Mouse (Mus musculus): ENCODE measurements around the gene Spred2. TPM values are rescaled to one million over a fixed set of nuclear protein-coding genes. Genes with fewer than 3 reads are reported as not detected.

Gene Spred2
- polyA plus RNA-seq, 1 experiment, result not detected

DNA sequence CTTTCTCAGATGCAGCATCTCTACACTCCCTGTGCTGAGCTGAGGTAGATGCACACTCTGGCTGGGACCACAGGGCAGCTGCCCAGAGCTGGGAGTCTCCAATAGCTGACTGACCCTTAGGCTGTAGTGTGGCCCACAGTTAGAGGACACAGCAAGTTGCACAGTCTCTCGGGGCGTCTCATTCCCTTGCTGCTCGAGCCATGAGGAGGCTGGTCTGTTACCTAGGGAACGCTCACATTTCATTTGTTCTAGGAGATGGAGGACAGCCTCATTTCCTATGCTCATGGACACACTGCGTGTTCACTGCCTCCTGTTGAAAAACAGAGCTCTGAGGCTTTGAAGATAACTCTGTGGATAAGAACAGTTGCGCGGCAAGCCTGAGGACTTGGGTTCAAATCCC is 111.8 kb downstream of the Spred2 start:
- WGBS, result 49% methylated on average over 7 of the region's 7 CpGs
- TF ChIP-seq POLR2A (IDR thresholded peaks at IDR 0.05; ENCODE audit: insufficient read depth, low read depth, low read length) (no peak), CTCF (IDR thresholded peaks at IDR 0.05; ENCODE audit: insufficient read depth, low read depth, low read length) (no peak)

DNA sequence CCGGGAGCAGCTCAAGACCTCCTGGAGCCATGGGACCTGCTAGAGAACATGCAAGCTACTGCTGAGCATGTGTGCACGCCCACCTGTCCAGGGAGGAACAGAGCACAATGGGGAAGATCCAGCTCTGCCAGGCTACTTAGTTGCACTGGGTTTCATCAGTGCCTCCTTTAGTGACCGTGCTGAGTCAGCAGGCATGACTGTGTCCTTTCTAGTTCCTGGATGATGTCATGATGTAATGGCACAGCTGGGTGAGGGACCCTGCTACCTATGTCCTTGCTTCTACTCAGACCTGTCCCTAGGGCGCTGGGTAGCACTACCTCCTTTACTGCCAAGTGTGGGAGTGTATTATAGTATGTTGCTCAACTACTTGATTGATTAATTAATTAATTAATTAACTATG is 113.6 kb downstream of the Spred2 start:
- Histone ChIP-seq H3K27ac (ENCODE audit: insufficient read depth, low read depth, low read length) (peak overlapping the region; percentile 29; the same call in 1 of the 2 replicates), H3K4me1 (ENCODE audit: control insufficient read depth, insufficient read depth, low read length) (peaks cover 59% of the 10 kb centered on the region), H3K4me3 (ENCODE audit: insufficient read depth, low read depth, low read length) (no peak overlapping the region)
- WGBS, result 84% methylated on average over 4 of the region's 4 CpGs
- TF ChIP-seq CTCF (IDR thresholded peaks at IDR 0.05; ENCODE audit: insufficient read depth, low read depth, low read length), result no peak
- no peak for TF ChIP-seq POLR2A (IDR thresholded peaks at IDR 0.05; ENCODE audit: insufficient read depth, low read depth, low read length)

More for the DNA sequence above, 111.8 kb downstream of the Spred2 start:
- Histone ChIP-seq H3K4me3 (ENCODE audit: insufficient read depth, low read depth, low read length) (no peak overlapping the region), H3K4me1 (ENCODE audit: control insufficient read depth, insufficient read depth, low read length) (peaks cover 46% of the 10 kb centered on the region), H3K27ac (ENCODE audit: insufficient read depth, low read depth, low read length) (peak overlapping the region; percentile 95)

DNA sequence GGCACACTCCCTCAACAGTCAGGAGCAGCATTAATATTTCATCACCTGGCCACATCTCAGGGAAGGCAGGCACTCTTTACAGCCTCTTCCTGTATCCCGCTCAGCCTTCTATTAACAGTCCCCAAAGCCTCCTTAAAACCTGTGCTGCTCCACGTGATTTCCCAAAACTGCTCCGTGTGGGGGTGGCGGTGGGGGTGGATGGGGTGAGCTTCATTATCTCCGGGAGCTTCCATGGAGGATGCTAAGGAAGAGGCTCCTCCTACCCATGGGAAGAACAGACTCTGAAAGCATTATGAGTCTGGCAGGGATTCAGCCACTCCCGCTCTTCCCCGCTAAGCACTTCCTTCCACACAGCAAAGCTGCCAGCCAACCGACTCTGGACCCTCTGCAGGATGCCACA is 114.5 kb downstream of the Spred2 start:
- peaks cover 58% of the 10 kb centered on the region for H3K4me1 ChIP-seq (ENCODE audit: control insufficient read depth, insufficient read depth, low read length)
- peak overlapping the region; percentile 73 for H3K27ac ChIP-seq (ENCODE audit: insufficient read depth, low read depth, low read length)
- H3K4me3 ChIP-seq (ENCODE audit: insufficient read depth, low read depth, low read length), result no peak overlapping the region
- 6% methylated on average over 8 of the region's 8 CpGs for WGBS
- TF ChIP-seq CTCF (IDR thresholded peaks at IDR 0.05; ENCODE audit: insufficient read depth, low read depth, low read length) (no peak), POLR2A (IDR thresholded peaks at IDR 0.05; ENCODE audit: insufficient read depth, low read depth, low read length) (no peak)

- no peak for TF ChIP-seq POLR2A (IDR thresholded peaks at IDR 0.05; ENCODE audit: insufficient read depth, low read depth, low read length)
- TF ChIP-seq CTCF (IDR thresholded peaks at IDR 0.05; ENCODE audit: insufficient read depth, low read depth, low read length), result no peak
- H3K4me3 ChIP-seq (ENCODE audit: insufficient read depth, low read depth, low read length), result no peak overlapping the region
These were observed 117.2 kb downstream of the Spred2 start for GRCm38 (mm10) chr11:20041164-20041920.

GRCm38 (mm10) chr11:20042106-20042505 is 117.9 kb downstream of the Spred2 start:
- Histone ChIP-seq H3K4me3 (ENCODE audit: insufficient read depth, low read depth, low read length) (no peak overlapping the region), H3K4me1 (ENCODE audit: control insufficient read depth, insufficient read depth, low read length) (peaks cover 38% of the 10 kb centered on the region), H3K27ac (ENCODE audit: insufficient read depth, low read depth, low read length) (0 out of 2 replicates have a peak overlapping the region, but pooled peaks have one; percentile 20)
- WGBS, result 55% methylated on average over 4 of the region's 4 CpGs
- no peak for TF ChIP-seq POLR2A (IDR thresholded peaks at IDR 0.05; ENCODE audit: insufficient read depth, low read depth, low read length)
- TF ChIP-seq CTCF (IDR thresholded peaks at IDR 0.05; ENCODE audit: insufficient read depth, low read depth, low read length), result no peak

More at GRCm38 (mm10) chr11:20041164-20041920, 117.2 kb downstream of the Spred2 start:
- 42% methylated on average over 6 of the region's 6 CpGs for WGBS
- Histone ChIP-seq H3K4me1 (ENCODE audit: control insufficient read depth, insufficient read depth, low read length) (peaks cover 39% of the 10 kb centered on the region), H3K27ac (ENCODE audit: insufficient read depth, low read depth, low read length) (0 out of 2 replicates have a peak overlapping the region, but pooled peaks have one; percentile 20)

GRCm38 (mm10) chr11:20043256-20043655 is 119.1 kb downstream of the Spred2 start:
- H3K27ac ChIP-seq (ENCODE audit: insufficient read depth, low read depth, low read length), result peak overlapping the region; percentile 18; the same call in 1 of the 2 replicates
- H3K4me3 ChIP-seq (ENCODE audit: insufficient read depth, low read depth, low read length), result no peak overlapping the region
- TF ChIP-seq CTCF (IDR thresholded peaks at IDR 0.05; ENCODE audit: insufficient read depth, low read depth, low read length) (no peak), POLR2A (IDR thresholded peaks at IDR 0.05; ENCODE audit: insufficient read depth, low read depth, low read length) (no peak)
- peaks cover 30% of the 10 kb centered on the region for H3K4me1 ChIP-seq (ENCODE audit: control insufficient read depth, insufficient read depth, low read length)
- 53% methylated on average over 4 of the region's 4 CpGs for WGBS

DNA sequence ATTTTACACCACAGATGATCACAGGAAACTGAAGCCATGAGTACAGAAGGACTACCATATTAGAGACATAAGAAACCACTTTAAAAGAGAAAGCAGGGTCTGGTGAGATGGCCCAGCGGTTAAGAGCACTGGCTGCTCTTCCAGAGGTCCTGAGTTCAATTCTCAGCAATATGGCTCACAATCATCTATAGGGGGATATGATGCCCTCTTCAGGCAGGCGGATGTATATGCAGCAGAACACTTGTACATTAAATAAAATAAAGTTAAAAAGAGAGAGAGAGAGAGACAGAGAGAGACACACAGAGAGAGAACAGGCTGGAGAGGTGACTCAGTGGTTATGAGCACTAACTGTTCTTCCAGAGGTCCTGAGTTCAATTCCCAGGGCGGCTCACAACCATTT is 121.4 kb downstream of the Spred2 start:
- 75% methylated on average over 3 of the region's 3 CpGs for WGBS
- Histone ChIP-seq H3K4me1 (ENCODE audit: control insufficient read depth, insufficient read depth, low read length) (peaks cover 13% of the 10 kb centered on the region), H3K4me3 (ENCODE audit: insufficient read depth, low read depth, low read length) (no peak overlapping the region), H3K27ac (ENCODE audit: insufficient read depth, low read depth, low read length) (no peak overlapping the region)
- no peak for TF ChIP-seq POLR2A (IDR thresholded peaks at IDR 0.05; ENCODE audit: insufficient read depth, low read depth, low read length)
- TF ChIP-seq CTCF (IDR thresholded peaks at IDR 0.05; ENCODE audit: insufficient read depth, low read depth, low read length), result no peak

- Histone ChIP-seq H3K4me1 (ENCODE audit: control insufficient read depth, insufficient read depth, low read length) (0 out of 2 replicates have a peak, but pooled peaks cover 2% of the 10 kb centered on the region), H3K27ac (ENCODE audit: insufficient read depth, low read depth, low read length) (no peak overlapping the region), H3K4me3 (ENCODE audit: insufficient read depth, low read depth, low read length) (no peak overlapping the region)
- TF ChIP-seq CTCF (IDR thresholded peaks at IDR 0.05; ENCODE audit: insufficient read depth, low read depth, low read length), result no peak
- TF ChIP-seq POLR2A (IDR thresholded peaks at IDR 0.05; ENCODE audit: insufficient read depth, low read depth, low read length), result no peak
- 67% methylated on average over 13 of the region's 13 CpGs for WGBS
These were observed 128.8 kb downstream of the Spred2 start for GRCm38 (mm10) chr11:20052814-20053536.

DNA sequence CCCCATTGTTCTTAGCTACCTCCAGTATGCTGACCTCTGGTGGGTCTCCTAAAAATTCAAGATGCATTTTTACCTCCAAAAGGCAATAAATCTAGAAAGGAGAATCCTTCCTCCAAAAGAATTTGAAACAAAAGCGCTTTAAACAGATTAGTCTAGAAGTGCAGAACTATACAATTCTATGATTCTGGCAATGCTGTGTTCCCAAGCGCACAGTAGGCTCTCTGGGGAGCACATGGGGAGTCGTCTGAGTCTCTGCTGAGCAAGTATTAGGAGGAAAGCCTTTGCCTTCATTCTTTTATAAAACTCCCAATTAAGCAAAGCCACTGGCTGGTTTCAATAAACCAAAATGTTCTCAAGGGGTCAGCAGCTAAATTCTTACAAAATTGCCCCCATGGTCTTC is 129.8 kb downstream of the Spred2 start:
- H3K4me1 ChIP-seq (ENCODE audit: control insufficient read depth, insufficient read depth, low read length), result 0 out of 2 replicates have a peak, but pooled peaks cover 2% of the 10 kb centered on the region
- 83% methylated on average over 3 of the region's 3 CpGs for WGBS
- TF ChIP-seq POLR2A (IDR thresholded peaks at IDR 0.05; ENCODE audit: insufficient read depth, low read depth, low read length), result no peak
- no peak for TF ChIP-seq CTCF (IDR thresholded peaks at IDR 0.05; ENCODE audit: insufficient read depth, low read depth, low read length)
- no peak overlapping the region for H3K4me3 ChIP-seq (ENCODE audit: insufficient read depth, low read depth, low read length)
- H3K27ac ChIP-seq (ENCODE audit: insufficient read depth, low read depth, low read length), result no peak overlapping the region
